Mouse (Mus musculus): Measurements from ENCODE around the gene 4921539E11Rik.

DNA sequence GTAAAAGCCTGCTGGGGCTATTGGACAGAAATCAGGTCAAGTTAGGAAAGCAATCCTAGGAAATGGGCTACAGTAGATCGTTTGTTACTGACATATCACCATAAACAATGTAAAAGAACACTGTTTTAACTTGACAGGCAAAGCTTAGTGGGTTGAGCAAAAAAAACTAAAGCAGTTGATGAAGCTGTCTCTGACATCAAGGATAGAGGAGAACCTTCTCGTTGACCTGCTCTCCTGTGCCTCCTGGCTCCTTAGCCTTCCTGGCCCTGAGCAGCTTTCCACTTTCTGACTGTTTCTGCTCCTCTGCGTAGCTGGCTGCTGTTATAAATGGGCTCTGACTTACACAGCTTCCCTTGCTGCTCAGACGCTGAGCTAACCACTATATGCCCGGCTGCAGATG lies 27.3 kb downstream of the 4921539E11Rik start:
- TF ChIP-seq CTCF (IDR thresholded peaks at IDR 0.05; ENCODE audit: control insufficient read depth, insufficient read depth, insufficient replicate concordance, low read depth, low read length) (no peak), POLR2A (IDR thresholded peaks at IDR 0.05; ENCODE audit: control insufficient read depth, low read depth, low read length) (no peak)
